Mouse (Mus musculus) granulocyte monocyte progenitor cell, adult 5-6 weeks (primary cell): ENCODE results near the gene Setd1b. TPM values are rescaled to one million over a fixed set of nuclear protein-coding genes. Genes with fewer than 3 reads are reported as not detected.

Experiments
- ATAC-seq: replicated peaks from 2 replicates; pipeline ENCODE4 v1.8.0; 2016; ENCODE audit warnings: mild to moderate bottlenecking, moderate TSS enrichment, inconsistent platforms; ENCODE audit not compliant: poor library complexity, severe bottlenecking
- total RNA-seq, 2 experiments: library from RNA; stranded (forward) in 1 of 2; stranded (reverse) in 1 of 2; fragments of 200-712, 200-1000 nt in 1 of 2; fragments of >200 nt in 1 of 2; fragmentation: Nextera tagmentation in 1 of 2; gene quantifications; 2 replicates each; pipeline ENCODE4 v1.2.3; 2014 to 2017

The Setd1b gene
- total RNA-seq, 2 experiments from 2014 or later: 1.2 to 29.5 TPM

- ATAC-seq: peak; percentile 4; the same call in 1 of the 2 replicates
These were observed 3.6 kb upstream of the Setd1b start for GRCm38 (mm10) chr5:123138230-123138911.

- ATAC-seq: 0 out of 2 replicates have a peak, but pooled peaks have one; percentile 10
These were observed 2.9 kb upstream of the Setd1b start for GRCm38 (mm10) chr5:123138953-123139721.

- no peak for ATAC-seq
These were observed 2.0 kb upstream of the Setd1b start for GRCm38 (mm10) chr5:123139722-123140627.

GRCm38 (mm10) chr5:123140694-123141554, 1.1 kb upstream of the Setd1b start:
- ATAC-seq: peak; percentile 15

GRCm38 (mm10) chr5:123141555-123142160, 335 bp upstream of the Setd1b start:
- peak; percentile 37 for ATAC-seq

- no peak for ATAC-seq
These were observed 1.4 kb downstream of the Setd1b start for GRCm38 (mm10) chr5:123143251-123143970.

GRCm38 (mm10) chr5:123143971-123144745, 2.2 kb downstream of the Setd1b start:
- ATAC-seq: no peak

- peak; percentile 29 for ATAC-seq
These were observed 3.0 kb downstream of the Setd1b start for GRCm38 (mm10) chr5:123144746-123145590.

GRCm38 (mm10) chr5:123146357-123146756, 4.4 kb downstream of the Setd1b start:
- no peak for ATAC-seq

- ATAC-seq: no peak
These were observed 5.6 kb downstream of the Setd1b start for GRCm38 (mm10) chr5:123147569-123147968.

- ATAC-seq: no peak
These were observed 6.2 kb downstream of the Setd1b start for GRCm38 (mm10) chr5:123148073-123148722.

- ATAC-seq: peak; percentile 34
These were observed 7.7 kb downstream of the Setd1b start for GRCm38 (mm10) chr5:123149451-123150400.

- ATAC-seq: no peak
These were observed 8.6 kb downstream of the Setd1b start for GRCm38 (mm10) chr5:123150641-123151040.

- peak; percentile 83 for ATAC-seq
These were observed 9.1 kb downstream of the Setd1b start for GRCm38 (mm10) chr5:123151077-123151476.

GRCm38 (mm10) chr5:123151707-123152362, 9.8 kb downstream of the Setd1b start:
- no peak for ATAC-seq
